Mouse (Mus musculus): ENCODE measurements around the gene Trim67. TPM values are rescaled to one million over a fixed set of nuclear protein-coding genes. Genes with fewer than 3 reads are reported as not detected.
A peak's percentile ranks its signal among the peaks of the same experiment; 100 is the strongest.

The Trim67 gene
- polyA plus RNA-seq, 2 experiments = 0.03 to 0.05 TPM

DNA sequence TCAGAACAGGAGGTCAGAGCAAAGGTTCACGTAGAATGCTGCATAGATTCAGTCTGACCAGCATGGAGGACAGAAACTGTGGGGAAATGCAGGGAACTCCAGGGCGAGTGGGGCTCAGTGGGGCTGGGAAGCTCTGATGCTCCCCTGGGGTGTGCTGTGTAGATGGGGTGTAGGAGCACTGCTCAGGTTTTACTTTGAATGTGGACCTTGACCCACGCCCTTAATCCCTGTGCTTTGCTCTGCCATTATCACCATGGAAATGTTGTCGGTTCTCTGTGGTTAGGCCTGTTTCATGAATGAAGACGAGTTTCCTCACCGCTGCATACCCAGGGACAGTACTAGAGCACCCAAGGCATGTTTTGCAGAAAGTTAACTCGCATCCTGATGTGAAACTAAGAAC is 78.6 kb downstream of the Trim67 start:
- ATAC-seq (ENCODE audit: insufficient read depth) = no peak
- H3K36me3 ChIP-seq (replicated peaks; ENCODE audit: control insufficient read depth, insufficient read depth, low read depth) = peaks cover 10% of the 10 kb centered on the region
- no peak overlapping the region for H3K9ac ChIP-seq (replicated peaks)
- TF ChIP-seq EP300 (IDR thresholded peaks at IDR 0.05; ENCODE audit: low read depth) (no peak), CTCF (IDR thresholded peaks at IDR 0.05; ENCODE audit: low read depth) (no peak)
- H3K4me1 ChIP-seq (replicated peaks; ENCODE audit: control insufficient read depth in 2 of 2, insufficient read depth in 2 of 2, low read length in 1 of 2) = peaks cover 0 to 8% of the 10 kb centered on the region in 2 experiments; a peak in 3 of 4 replicates
- no peak for DNase-seq (ENCODE audit: low read depth in 3 of 3, low spot score in 3 of 3)
- H3K4me2 ChIP-seq (ENCODE audit: low read depth) = no peak overlapping the region
- WGBS (ENCODE audit: insufficient replicate concordance) = 74% methylated on average over 7 of the region's 7 CpGs
- no peak overlapping the region for H3K27ac ChIP-seq
- no peaks in the 10 kb centered on the region for H3K9me3 ChIP-seq (ENCODE audit: control insufficient read depth, low read length)
- H3K4me3 ChIP-seq (ENCODE audit: insufficient read depth in 1 of 2, low read depth in 2 of 2, low read length in 2 of 2) = no peak overlapping the region
- no peaks in the 10 kb centered on the region for H3K27me3 ChIP-seq (ENCODE audit: control insufficient read depth, insufficient read depth, low read length)

DNA sequence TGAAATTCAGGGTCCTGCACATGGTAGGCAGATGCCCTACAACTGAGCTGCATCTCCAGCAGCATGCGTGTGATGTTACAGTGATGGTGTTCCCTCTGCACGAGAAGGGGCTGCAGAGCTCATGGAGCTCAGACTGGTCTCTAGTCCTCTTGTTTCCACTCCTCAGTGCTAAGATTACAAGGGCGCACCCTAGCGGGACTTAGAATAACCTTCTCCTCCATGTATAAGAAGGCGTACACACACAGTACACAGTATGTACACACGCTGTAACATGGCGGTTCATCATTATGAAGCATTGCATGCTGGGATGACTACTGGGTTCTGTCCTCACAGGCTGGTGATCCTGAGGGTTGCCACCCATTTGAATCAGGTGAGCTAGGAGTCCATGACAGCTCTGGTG is 79.2 kb downstream of the Trim67 start:
- ATAC-seq (ENCODE audit: insufficient read depth) (no peak), DNase-seq (ENCODE audit: low read depth in 3 of 3, low spot score in 3 of 3) (no peak)
- Histone ChIP-seq H3K27me3 (ENCODE audit: control insufficient read depth, insufficient read depth, low read length) (no peaks in the 10 kb centered on the region), H3K36me3 (replicated peaks; ENCODE audit: control insufficient read depth, insufficient read depth, low read depth) (peaks cover 10% of the 10 kb centered on the region), H3K4me1 (replicated peaks; ENCODE audit: control insufficient read depth in 2 of 2, insufficient read depth in 2 of 2, low read length in 1 of 2) (peaks cover 0 to 3% of the 10 kb centered on the region in 2 experiments; a peak in 2 of 4 replicates), H3K9ac (replicated peaks) (no peak overlapping the region), H3K4me2 (ENCODE audit: low read depth) (no peak overlapping the region), H3K27ac (no peak overlapping the region), H3K4me3 (ENCODE audit: insufficient read depth in 1 of 2, low read depth in 2 of 2, low read length in 2 of 2) (no peak overlapping the region), H3K9me3 (ENCODE audit: control insufficient read depth, low read length) (no peaks in the 10 kb centered on the region)
- WGBS (ENCODE audit: insufficient replicate concordance) = 81% methylated on average over 7 of the region's 7 CpGs
- no peak for TF ChIP-seq EP300 (IDR thresholded peaks at IDR 0.05; ENCODE audit: low read depth)
- TF ChIP-seq CTCF (IDR thresholded peaks at IDR 0.05; ENCODE audit: low read depth) = peak; percentile 21; the same call in 1 of the 2 replicates

DNA sequence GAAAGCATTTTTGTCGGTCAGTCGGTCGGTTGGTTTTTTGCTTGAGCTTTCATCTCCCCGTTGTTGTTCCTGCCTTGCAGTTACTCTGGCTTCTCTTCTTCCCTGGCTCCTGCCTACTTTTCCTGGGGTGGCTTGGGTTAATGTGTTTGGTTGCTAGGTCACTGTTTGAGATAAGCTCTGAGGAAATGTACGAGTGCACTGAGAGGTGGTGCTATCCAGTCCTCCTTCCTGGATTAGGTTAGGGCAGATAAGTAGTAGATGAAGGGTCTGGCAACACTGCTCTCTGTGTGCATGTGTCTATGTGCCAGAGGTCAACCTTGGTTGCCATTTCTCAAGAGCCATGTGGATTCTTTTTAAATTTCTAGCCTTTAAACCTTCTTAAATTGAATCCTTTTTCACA is 79.8 kb downstream of the Trim67 start:
- ATAC-seq (ENCODE audit: insufficient read depth) (no peak), DNase-seq (ENCODE audit: low read depth in 3 of 3, low spot score in 3 of 3) (no peak)
- WGBS (ENCODE audit: insufficient replicate concordance) = 71% methylated on average over 5 of the region's 5 CpGs
- Histone ChIP-seq H3K4me1 (replicated peaks; ENCODE audit: control insufficient read depth in 2 of 2, insufficient read depth in 2 of 2, low read length in 1 of 2) (no peaks in the 10 kb centered on the region), H3K4me3 (ENCODE audit: insufficient read depth in 1 of 2, low read depth in 2 of 2, low read length in 2 of 2) (no peak overlapping the region), H3K9ac (replicated peaks) (no peak overlapping the region), H3K27me3 (ENCODE audit: control insufficient read depth, insufficient read depth, low read length) (no peaks in the 10 kb centered on the region), H3K27ac (no peak overlapping the region), H3K9me3 (ENCODE audit: control insufficient read depth, low read length) (no peaks in the 10 kb centered on the region), H3K36me3 (replicated peaks; ENCODE audit: control insufficient read depth, insufficient read depth, low read depth) (peaks cover 14% of the 10 kb centered on the region), H3K4me2 (ENCODE audit: low read depth) (no peak overlapping the region)
- no peak for TF ChIP-seq EP300 (IDR thresholded peaks at IDR 0.05; ENCODE audit: low read depth)
- no peak for TF ChIP-seq CTCF (IDR thresholded peaks at IDR 0.05; ENCODE audit: low read depth)

DNA sequence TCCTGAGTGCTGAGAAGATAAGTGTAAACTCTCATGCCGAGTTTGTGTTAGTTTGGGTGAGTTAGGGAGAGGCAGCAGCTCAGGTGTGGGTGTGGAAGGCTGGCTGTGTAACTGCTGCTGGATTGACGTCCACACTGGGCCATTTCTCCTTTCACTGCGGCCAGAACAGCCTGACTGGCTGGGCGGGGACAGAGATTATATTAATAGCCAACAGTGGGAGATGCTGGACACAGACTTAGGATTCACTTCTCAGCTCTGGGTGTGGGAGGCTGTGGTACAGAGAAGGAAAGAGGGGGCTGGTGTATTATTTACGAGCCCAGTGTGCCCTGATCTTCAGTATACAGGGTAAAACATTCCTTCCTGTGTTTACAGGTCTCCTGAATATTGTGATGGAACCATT is 85.2 kb downstream of the Trim67 start:
- Histone ChIP-seq H3K36me3 (replicated peaks; ENCODE audit: control insufficient read depth, insufficient read depth, low read depth) (peaks cover 44% of the 10 kb centered on the region), H3K4me2 (ENCODE audit: low read depth) (no peak overlapping the region), H3K27ac (no peak overlapping the region), H3K9me3 (ENCODE audit: control insufficient read depth, low read length) (no peaks in the 10 kb centered on the region), H3K4me3 (ENCODE audit: insufficient read depth in 1 of 2, low read depth in 2 of 2, low read length in 2 of 2) (no peak overlapping the region), H3K4me1 (replicated peaks; ENCODE audit: control insufficient read depth in 2 of 2, insufficient read depth in 2 of 2, low read length in 1 of 2) (0 out of 4 replicates have a peak, but pooled peaks cover 0 to 3% of the 10 kb centered on the region in 2 experiments), H3K27me3 (ENCODE audit: control insufficient read depth, insufficient read depth, low read length) (no peaks in the 10 kb centered on the region), H3K9ac (replicated peaks) (no peak overlapping the region)
- WGBS (ENCODE audit: insufficient replicate concordance) = 72% methylated on average over 5 of the region's 5 CpGs
- no peak for TF ChIP-seq CTCF (IDR thresholded peaks at IDR 0.05; ENCODE audit: low read depth)
- TF ChIP-seq EP300 (IDR thresholded peaks at IDR 0.05; ENCODE audit: low read depth) = no peak
- ATAC-seq (ENCODE audit: insufficient read depth) (no peak), DNase-seq (ENCODE audit: low read depth in 3 of 3, low spot score in 3 of 3) (no peak)

DNA sequence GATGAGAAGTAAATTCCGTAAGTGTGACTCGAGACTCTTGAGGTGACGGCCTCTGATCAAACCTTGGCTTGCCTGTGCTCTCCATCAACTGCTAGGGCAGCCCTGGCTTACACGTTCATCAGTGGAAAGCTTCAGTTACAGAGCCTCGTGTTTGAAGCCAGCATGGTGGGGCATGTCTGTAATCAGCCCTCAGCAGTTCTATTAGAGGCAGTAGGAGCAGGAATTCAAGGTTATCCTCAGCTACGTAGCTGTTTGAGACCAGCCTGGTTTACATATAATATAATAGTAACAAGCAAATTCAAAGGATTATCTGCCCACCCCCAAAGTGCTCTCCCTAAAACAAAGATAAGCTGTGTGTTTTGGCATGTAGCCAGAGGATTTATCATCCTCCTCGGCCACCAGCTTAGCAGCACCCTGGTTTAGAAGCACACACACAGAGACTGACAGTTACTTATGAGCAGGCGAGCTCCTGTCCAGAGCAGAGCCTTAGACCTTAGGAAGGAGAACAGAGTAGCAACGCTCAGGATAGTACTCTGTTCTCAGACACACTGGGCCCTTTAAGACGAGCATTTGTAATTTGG is 86.1 kb downstream of the Trim67 start:
- H3K27ac ChIP-seq = no peak overlapping the region
- no peak overlapping the region for H3K9ac ChIP-seq (replicated peaks)
- H3K4me3 ChIP-seq (ENCODE audit: insufficient read depth in 1 of 2, low read depth in 2 of 2, low read length in 2 of 2) = no peak overlapping the region
- H3K9me3 ChIP-seq (ENCODE audit: control insufficient read depth, low read length) = no peaks in the 10 kb centered on the region
- 0 out of 4 replicates have a peak, but pooled peaks cover 0 to 3% of the 10 kb centered on the region in 2 experiments for H3K4me1 ChIP-seq (replicated peaks; ENCODE audit: control insufficient read depth in 2 of 2, insufficient read depth in 2 of 2, low read length in 1 of 2)
- TF ChIP-seq EP300 (IDR thresholded peaks at IDR 0.05; ENCODE audit: low read depth) = no peak
- TF ChIP-seq CTCF (IDR thresholded peaks at IDR 0.05; ENCODE audit: low read depth) = no peak
- H3K36me3 ChIP-seq (replicated peaks; ENCODE audit: control insufficient read depth, insufficient read depth, low read depth) = peaks cover 45% of the 10 kb centered on the region
- 57% methylated on average over 10 of the region's 10 CpGs for WGBS (ENCODE audit: insufficient replicate concordance)
- DNase-seq (ENCODE audit: low read depth in 3 of 3, low spot score in 3 of 3) (peak in 1 of 3 experiments; percentile 22), ATAC-seq (ENCODE audit: insufficient read depth) (peak; percentile 45)
- H3K4me2 ChIP-seq (ENCODE audit: low read depth) = no peak overlapping the region
- H3K27me3 ChIP-seq (ENCODE audit: control insufficient read depth, insufficient read depth, low read length) = no peaks in the 10 kb centered on the region

Other genes with a start within 250 kb of the Trim67 start
- 63.3 and 73.0 TPM in 2 replicates for gene Agt, start 223.4 kb upstream of the Trim67 start, polyA plus RNA-seq (2012; rRNA removed)
- gene Agt, start 223.4 kb upstream of the Trim67 start, polyA plus RNA-seq (2014; fragmentation: Nextera tagmentation; extraction: Ambion mirVana) = 94.2 and 94.5 TPM in 2 replicates
- gene Capn9, start 217.0 kb upstream of the Trim67 start, polyA plus RNA-seq (2012; rRNA removed) = not detected in 2 replicates
- gene Capn9, start 217.0 kb upstream of the Trim67 start, polyA plus RNA-seq (2014; fragmentation: Nextera tagmentation; extraction: Ambion mirVana) = not detected in 2 replicates
- 8.2 and 8.7 TPM in 2 replicates for gene 2310022B05Rik, start 129.7 kb upstream of the Trim67 start, polyA plus RNA-seq (2012; rRNA removed)
- gene 2310022B05Rik, start 129.7 kb upstream of the Trim67 start, polyA plus RNA-seq (2014; fragmentation: Nextera tagmentation; extraction: Ambion mirVana) = 5.5 and 7.7 TPM in 2 replicates
- 7.3 and 12.0 TPM in 2 replicates for gene Ttc13, start 71.1 kb upstream of the Trim67 start, polyA plus RNA-seq (2012; rRNA removed)
- gene Ttc13, start 71.1 kb upstream of the Trim67 start, polyA plus RNA-seq (2014; fragmentation: Nextera tagmentation; extraction: Ambion mirVana) = 18.3 and 19.4 TPM in 2 replicates
- gene Arv1, start 71.0 kb upstream of the Trim67 start, polyA plus RNA-seq (2012; rRNA removed) = 5.5 and 6.0 TPM in 2 replicates
- 4.2 and 5.1 TPM in 2 replicates for gene Arv1, start 71.0 kb upstream of the Trim67 start, polyA plus RNA-seq (2014; fragmentation: Nextera tagmentation; extraction: Ambion mirVana)
- gene Fam89a, start 41.3 kb upstream of the Trim67 start, polyA plus RNA-seq (2012; rRNA removed) = 2.0 and 2.2 TPM in 2 replicates
- 2.5 and 2.7 TPM in 2 replicates for gene Fam89a, start 41.3 kb upstream of the Trim67 start, polyA plus RNA-seq (2014; fragmentation: Nextera tagmentation; extraction: Ambion mirVana)
- gene Gnpat, start 69.9 kb downstream of the Trim67 start, polyA plus RNA-seq (2012; rRNA removed) = 23.3 and 35.7 TPM in 2 replicates
- gene Gnpat, start 69.9 kb downstream of the Trim67 start, polyA plus RNA-seq (2014; fragmentation: Nextera tagmentation; extraction: Ambion mirVana) = 39.0 and 39.6 TPM in 2 replicates
- 8.9 and 13.5 TPM in 2 replicates for gene 2810004N23Rik, start 70.0 kb downstream of the Trim67 start, polyA plus RNA-seq (2012; rRNA removed)
- 17.9 and 18.2 TPM in 2 replicates for gene 2810004N23Rik, start 70.0 kb downstream of the Trim67 start, polyA plus RNA-seq (2014; fragmentation: Nextera tagmentation; extraction: Ambion mirVana)
- gene Exoc8, start 104.6 kb downstream of the Trim67 start, polyA plus RNA-seq (2012; rRNA removed) = 2.6 and 3.7 TPM in 2 replicates
- gene Exoc8, start 104.6 kb downstream of the Trim67 start, polyA plus RNA-seq (2014; fragmentation: Nextera tagmentation; extraction: Ambion mirVana) = 2.4 and 2.6 TPM in 2 replicates
- 4.8 and 7.0 TPM in 2 replicates for gene Sprtn, start 104.8 kb downstream of the Trim67 start, polyA plus RNA-seq (2012; rRNA removed)
- 4.9 and 5.0 TPM in 2 replicates for gene Sprtn, start 104.8 kb downstream of the Trim67 start, polyA plus RNA-seq (2014; fragmentation: Nextera tagmentation; extraction: Ambion mirVana)
- 4.2 and 5.5 TPM in 2 replicates for gene Egln1, start 156.2 kb downstream of the Trim67 start, polyA plus RNA-seq (2012; rRNA removed)
- 3.3 and 3.9 TPM in 2 replicates for gene Egln1, start 156.2 kb downstream of the Trim67 start, polyA plus RNA-seq (2014; fragmentation: Nextera tagmentation; extraction: Ambion mirVana)
- 21.5 and 31.3 TPM in 2 replicates for gene Tsnax, start 219.9 kb downstream of the Trim67 start, polyA plus RNA-seq (2012; rRNA removed)
- 41.1 and 43.3 TPM in 2 replicates for gene Tsnax, start 219.9 kb downstream of the Trim67 start, polyA plus RNA-seq (2014; fragmentation: Nextera tagmentation; extraction: Ambion mirVana)